Mouse (Mus musculus) thymus, adult 2 months (tissue): ENCODE measurements around the gene Cdh23. TPM values are rescaled to one million over a fixed set of nuclear protein-coding genes. Genes with fewer than 3 reads are reported as not detected.
A peak's percentile ranks its signal among the peaks of the same experiment; 100 is the strongest.
"Not testable (repeated sequence)": the region's sequence is repeated elsewhere in the genome, so short reads cannot be mapped to it uniquely, and the experiment has no call there.

Experiments
- DNase-seq: peaks from one replicate; pipeline ENCODE4 v3.0.0; 2021
- H3K27ac ChIP-seq: fragments of 200-500 bp; 2 replicates; pipeline ENCODE4 v1.5.1; 2012; ENCODE audit warnings: low read length, control low read depth; ENCODE audit not compliant: control insufficient read depth, insufficient read depth
- H3K27me3 ChIP-seq: fragments of 200-500 bp; 2 replicates; pipeline ENCODE4 v1.6.1; 2012; ENCODE audit warnings: mild to moderate bottlenecking, low read length, moderate library complexity, mixed read lengths; ENCODE audit not compliant: control insufficient read depth, insufficient read depth
- H3K36me3 ChIP-seq: fragments of 200-500 bp; 2 replicates; pipeline ENCODE4 v1.6.1; 2012; ENCODE audit warnings: mild to moderate bottlenecking, low read length, moderate library complexity; ENCODE audit not compliant: control insufficient read depth, insufficient read depth
- H3K4me1 ChIP-seq: fragments of 200-500 bp; replicated peaks from 2 replicates; pipeline ENCODE4 v1.6.1; 2012; ENCODE audit warnings: low read length; ENCODE audit not compliant: control insufficient read depth, insufficient read depth
- H3K4me3 ChIP-seq: fragments of 200-500 bp; 2 replicates; pipeline ENCODE4 v1.5.1; 2012; ENCODE audit warnings: mild to moderate bottlenecking, low read length, control low read depth, moderate library complexity; ENCODE audit not compliant: control insufficient read depth, insufficient read depth
- CTCF ChIP-seq: fragments of 200-500 bp; IDR thresholded peaks from 2 replicates; pipeline ENCODE4 v1.5.1; 2012; ENCODE audit warnings: mild to moderate bottlenecking, control low read depth, low read length, moderate library complexity, borderline replicate concordance; ENCODE audit not compliant: control insufficient read depth, poor library complexity, insufficient read depth; ENCODE audit errors: extremely low read depth
- POLR2A ChIP-seq: fragments of 200-500 bp; IDR thresholded peaks from 2 replicates; pipeline ENCODE4 v1.6.1; 2012; ENCODE audit warnings: mild to moderate bottlenecking, low read length, control low read depth, moderate library complexity; ENCODE audit not compliant: control insufficient read depth, poor library complexity, insufficient read depth; ENCODE audit errors: extremely low read depth
- WGBS: fragments of 180-500 bp; shearing (Covaris S2); methylation state at CpG from one replicate; pipeline ENCODE4 v1.1.7; 2018; 5-methylcytosine and 5-hydroxymethylcytosine counted together
- polyA plus RNA-seq: library from polyadenylated mRNA; depleted of rRNA; stranded (reverse); fragments of >200 nt; gene quantifications from 2 replicates; pipeline ENCODE4 v1.2.3, GENCODE M21; 2012

Cdh23 gene
- polyA plus RNA-seq, 1 experiment: 3.5 TPM

DNA sequence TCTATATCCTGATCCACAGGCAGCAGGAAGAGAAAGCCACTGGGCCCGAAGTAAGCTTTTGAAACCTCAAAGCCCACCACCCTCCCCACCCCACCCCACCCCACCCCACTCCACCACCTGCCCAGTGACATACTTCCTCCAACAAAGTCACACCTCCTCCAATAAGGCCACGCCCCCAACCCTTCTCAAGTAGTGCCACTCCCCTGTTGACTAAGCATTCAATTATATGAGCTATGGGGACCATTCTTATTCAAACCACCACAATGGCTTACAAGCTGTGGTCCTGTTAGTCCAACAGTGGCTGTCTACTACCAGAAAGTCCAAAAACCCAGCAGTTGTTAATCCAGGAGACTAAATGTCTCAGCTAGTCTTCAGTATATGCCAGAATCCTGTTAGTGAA lies 22.2 kb upstream of the Cdh23 start:
- DNase-seq: no peak
- H3K4me1 ChIP-seq: peaks cover 3% of the 10 kb centered on the region
- no peak overlapping the region for H3K4me3 ChIP-seq
- peaks cover 11% of the 10 kb centered on the region for H3K36me3 ChIP-seq
- no peak overlapping the region for H3K27ac ChIP-seq
- H3K27me3 ChIP-seq: no peaks in the 10 kb centered on the region
- WGBS: 93% methylated on average over 2 of the region's 2 CpGs
- TF ChIP-seq POLR2A (no peak), CTCF (no peak)

DNA sequence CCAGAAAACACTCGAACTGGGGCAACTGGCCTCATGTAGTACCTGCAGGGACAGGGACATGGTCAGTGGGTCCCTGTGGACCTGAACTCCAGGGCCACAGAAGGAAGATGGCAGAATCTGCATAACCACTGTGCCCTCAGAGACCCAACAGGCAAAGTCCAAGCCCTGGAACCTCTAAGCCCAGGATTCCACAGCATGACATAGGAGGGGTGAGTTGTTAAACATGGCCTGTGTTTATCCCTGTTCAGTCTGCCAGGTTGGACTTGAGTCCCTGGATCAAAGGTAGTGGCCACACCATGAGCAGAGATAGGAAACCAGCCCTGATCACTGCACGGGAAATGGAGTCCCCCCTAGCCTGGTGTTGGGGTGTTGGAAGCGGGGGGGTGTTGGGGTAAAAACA lies 20.2 kb upstream of the Cdh23 start:
- Histone ChIP-seq H3K4me1 (no peaks in the 10 kb centered on the region; the same call in 1 of the 2 replicates), H3K27ac (no peak overlapping the region), H3K36me3 (peaks cover 11% of the 10 kb centered on the region), H3K4me3 (no peak overlapping the region), H3K27me3 (no peaks in the 10 kb centered on the region)
- no peak for TF ChIP-seq POLR2A
- no peak for TF ChIP-seq CTCF
- no peak for DNase-seq
- 94% methylated on average over 3 of the region's 3 CpGs for WGBS

DNA sequence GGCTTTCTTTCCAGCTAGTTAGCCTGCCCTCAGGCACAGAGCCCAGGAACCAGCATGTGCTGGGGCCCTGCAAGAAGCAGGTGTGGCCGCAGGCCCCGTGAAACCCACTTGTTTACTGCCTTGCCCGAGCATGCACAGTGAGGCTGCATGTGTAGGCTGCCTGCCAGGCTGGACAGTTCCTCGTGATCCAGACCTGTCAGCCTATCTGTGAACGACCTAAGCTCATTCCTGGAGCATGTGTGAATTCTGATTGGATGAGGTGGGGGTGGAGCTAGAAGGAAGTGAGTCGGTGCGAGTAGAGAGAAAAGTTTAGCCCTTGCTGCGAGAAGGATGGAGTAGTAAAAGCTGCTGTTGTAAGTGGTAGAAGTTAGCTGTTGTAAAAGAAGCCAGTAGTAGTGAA lies 16.0 kb upstream of the Cdh23 start:
- H3K4me3 ChIP-seq, DNase-seq, H3K27ac ChIP-seq, H3K27me3 ChIP-seq, H3K4me1 ChIP-seq: not testable (repeated sequence)
- 84% methylated on average over 8 of the region's 8 CpGs for WGBS
- peaks cover 11% of the 10 kb centered on the region for H3K36me3 ChIP-seq

DNA sequence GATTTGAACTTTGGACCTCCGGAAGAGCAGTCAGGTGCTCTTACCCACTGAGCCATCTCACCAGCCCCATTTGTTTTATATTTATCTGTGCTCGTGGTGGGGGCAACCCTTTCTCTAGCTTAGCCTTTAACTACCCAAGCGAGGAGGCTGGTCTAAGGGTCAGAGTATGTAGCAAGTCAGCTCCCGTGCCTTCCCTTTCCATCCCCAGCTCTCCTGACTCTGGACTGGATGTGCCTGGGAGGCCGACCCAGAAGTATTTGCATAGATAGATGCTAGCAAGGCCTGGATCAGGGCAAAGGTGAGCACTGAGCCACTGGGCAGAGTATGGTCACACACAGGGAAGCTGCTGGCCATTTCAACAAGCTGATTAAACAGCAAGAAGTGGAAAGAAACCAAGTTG lies 12.5 kb upstream of the Cdh23 start:
- 0 out of 2 replicates have a peak, but pooled peaks cover 2% of the 10 kb centered on the region for H3K4me1 ChIP-seq
- WGBS: 96% methylated on average over 5 of the region's 5 CpGs
- H3K27me3 ChIP-seq: no peaks in the 10 kb centered on the region
- H3K4me3 ChIP-seq: no peak overlapping the region
- no peaks in the 10 kb centered on the region for H3K36me3 ChIP-seq
- TF ChIP-seq POLR2A (no peak), CTCF (no peak)
- H3K27ac ChIP-seq: no peak overlapping the region
- DNase-seq: no peak

DNA sequence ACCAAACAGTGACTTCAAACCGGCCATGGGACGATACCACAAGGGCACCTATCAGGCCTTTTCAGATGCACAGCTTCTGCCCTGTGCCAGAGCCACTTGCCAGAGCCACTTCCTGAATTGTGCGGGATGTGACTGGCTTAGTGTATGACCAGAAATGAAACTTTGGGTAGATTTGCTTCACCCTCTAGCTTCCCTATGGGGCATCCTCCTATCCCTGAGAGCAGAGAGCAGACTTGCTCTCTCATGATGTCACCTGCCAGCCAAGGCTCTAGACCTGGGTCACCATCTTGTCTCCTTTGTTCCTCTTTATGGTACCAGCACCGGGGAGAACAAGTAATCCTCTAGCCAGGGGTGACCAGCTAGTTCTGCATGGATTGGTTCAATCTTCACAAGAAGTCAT lies 10.0 kb upstream of the Cdh23 start:
- Histone ChIP-seq H3K27me3 (no peaks in the 10 kb centered on the region), H3K36me3 (no peaks in the 10 kb centered on the region), H3K27ac (peak overlapping the region; percentile 33; the same call in 1 of the 2 replicates), H3K4me1 (0 out of 2 replicates have a peak, but pooled peaks cover 2% of the 10 kb centered on the region), H3K4me3 (no peak overlapping the region)
- no peak for TF ChIP-seq CTCF
- TF ChIP-seq POLR2A: no peak
- 28% methylated on average over 4 of the region's 4 CpGs for WGBS
- DNase-seq: no peak

DNA sequence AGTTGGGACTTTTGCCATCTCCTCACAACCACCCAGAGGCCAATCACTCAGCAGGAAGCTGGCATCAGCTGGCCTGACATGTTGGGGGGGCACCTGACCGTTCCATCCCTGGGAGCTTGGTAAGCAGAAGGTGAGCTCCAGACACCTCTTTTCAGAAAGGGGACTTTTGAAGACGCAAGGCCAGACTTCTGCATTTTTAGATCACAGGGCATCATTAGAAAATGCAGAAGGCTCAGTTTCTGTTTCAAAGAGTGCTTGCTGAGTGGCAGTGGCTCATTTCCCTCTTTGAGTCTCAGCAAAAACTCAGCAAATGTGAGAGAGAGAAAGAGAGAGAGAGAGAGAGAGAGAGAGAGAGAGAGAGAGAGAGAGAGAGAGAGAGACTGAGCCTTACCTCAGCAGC lies 8.8 kb upstream of the Cdh23 start:
- no peak for TF ChIP-seq POLR2A
- no peak for TF ChIP-seq CTCF

DNA sequence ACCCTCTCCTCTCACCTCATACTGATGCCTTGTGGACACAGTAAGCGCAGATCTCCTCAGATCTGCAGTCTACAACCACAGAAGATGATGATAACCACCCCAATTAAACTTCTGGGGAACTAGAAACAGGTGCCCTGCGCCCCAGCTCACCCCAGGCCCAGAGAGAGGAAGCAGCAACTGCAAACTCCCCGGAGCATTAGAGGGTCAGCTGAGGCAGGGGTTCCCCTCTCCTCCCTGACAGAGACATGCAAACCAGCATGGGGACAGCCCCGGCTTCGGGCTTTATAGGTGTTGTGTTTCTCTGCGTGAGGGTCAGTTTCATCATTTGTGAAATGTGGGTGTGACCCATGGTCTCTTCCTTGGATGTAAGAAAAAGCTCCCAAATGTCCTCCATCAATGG lies 1.5 kb upstream of the Cdh23 start:
- Histone ChIP-seq H3K27ac (no peak overlapping the region), H3K36me3 (no peaks in the 10 kb centered on the region), H3K27me3 (no peaks in the 10 kb centered on the region), H3K4me3 (no peak overlapping the region), H3K4me1 (no peaks in the 10 kb centered on the region)
- no peak for TF ChIP-seq CTCF
- TF ChIP-seq POLR2A: no peak
- no peak for DNase-seq
- 31% methylated on average over 6 of the region's 6 CpGs for WGBS

More for the DNA sequence above, 8.8 kb upstream of the Cdh23 start:
- Histone ChIP-seq H3K4me3 (no peak overlapping the region), H3K4me1 (0 out of 2 replicates have a peak, but pooled peaks cover 2% of the 10 kb centered on the region), H3K27ac (no peak overlapping the region), H3K36me3 (no peaks in the 10 kb centered on the region), H3K27me3 (no peaks in the 10 kb centered on the region)
- no peak for DNase-seq
- 35% methylated on average over 2 of the region's 2 CpGs for WGBS
